Mouse (Mus musculus): ENCODE results near the gene Ksr1. TPM values are rescaled to one million over a fixed set of nuclear protein-coding genes. Genes with fewer than 3 reads are reported as not detected.
"Not testable (repeated sequence)": the region's sequence is repeated elsewhere in the genome, so short reads cannot be mapped to it uniquely, and the experiment has no call there.

Ksr1 gene
- total and polyA plus RNA-seq, 3 experiments = 5.1 to 7.0 (median 6.7) TPM

DNA sequence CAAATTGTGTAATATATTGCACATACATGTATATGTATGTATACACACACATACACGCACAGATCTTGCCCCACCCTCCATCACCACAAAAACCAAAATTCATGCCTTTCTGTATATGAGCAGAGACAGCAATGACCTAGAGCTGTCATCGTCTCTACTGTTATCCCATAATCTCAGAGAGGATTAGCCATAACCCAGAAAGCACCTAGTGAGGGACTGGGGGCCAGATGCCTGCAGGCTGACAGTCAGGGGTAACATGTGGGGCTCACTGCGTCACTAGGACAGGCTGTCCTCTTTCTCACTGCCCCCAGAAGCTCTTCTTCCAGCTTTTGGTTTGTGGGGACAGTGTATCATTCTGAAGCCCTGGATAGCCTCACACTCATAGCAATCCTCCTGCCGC is 144.3 kb downstream of the Ksr1 start:
- TF ChIP-seq POLR2A (IDR thresholded peaks at IDR 0.05; ENCODE audit: insufficient read depth, low read depth, low read length) = no peak
- no peak for TF ChIP-seq CTCF (IDR thresholded peaks at IDR 0.05)
- no peak for TF ChIP-seq EP300 (IDR thresholded peaks at IDR 0.05; ENCODE audit: insufficient read depth, low read depth, low read length)
- DNase-seq = peak in 1 of 2 experiments; percentile 11
- WGBS = 97% methylated on average over 4 of the region's 4 CpGs
- no peaks in the 10 kb centered on the region for H3K36me3 ChIP-seq (ENCODE audit: control insufficient read depth, insufficient read depth, low read length)
- no peaks in the 10 kb centered on the region for H3K27me3 ChIP-seq (ENCODE audit: control insufficient read depth, insufficient read depth, low read length)
- intact Hi-C loops (cut with DNase I) = loop anchor here (1.0 to 5.0 kb wide), 2 partner anchors 17 to 35 kb away; no protein-coding TSS in a partner anchor
- no peak overlapping the region for H3K4me3 ChIP-seq
- peak overlapping the region; percentile 78 for H3K27ac ChIP-seq
- H3K79me2 ChIP-seq (replicated peaks; ENCODE audit: control insufficient read depth, insufficient read depth, low read length) = no peaks in the 10 kb centered on the region
- peaks cover 8% of the 10 kb centered on the region for H3K4me1 ChIP-seq (ENCODE audit: control insufficient read depth, insufficient read depth, low read length)
- no peak overlapping the region for H3K9ac ChIP-seq (ENCODE audit: low read depth, low read length)

DNA sequence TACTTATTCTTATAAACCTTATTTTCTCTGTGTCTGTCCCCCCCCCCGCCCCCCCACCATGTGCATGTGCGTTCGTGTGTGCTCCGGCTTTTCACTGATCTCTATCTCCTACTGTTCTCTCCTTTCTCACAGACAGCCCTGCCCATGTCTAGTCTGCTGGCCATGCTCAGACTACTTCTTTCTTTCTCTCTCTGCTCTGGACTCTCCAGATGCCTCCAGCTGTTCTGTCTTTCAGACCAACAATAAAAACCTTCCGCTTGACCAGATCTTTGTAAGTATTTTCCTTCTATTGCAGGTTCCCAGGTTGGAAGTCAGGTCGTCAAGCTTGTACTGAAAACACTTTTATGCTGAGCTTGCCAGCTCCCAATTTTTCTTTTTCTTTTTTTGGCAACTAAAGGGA is 147.1 kb downstream of the Ksr1 start:
- intact Hi-C loops (cut with DNase I) = no loop called here
- Histone ChIP-seq H3K9ac (ENCODE audit: low read depth, low read length) (no peak overlapping the region), H3K27me3 (ENCODE audit: control insufficient read depth, insufficient read depth, low read length) (no peaks in the 10 kb centered on the region), H3K79me2 (replicated peaks; ENCODE audit: control insufficient read depth, insufficient read depth, low read length) (no peaks in the 10 kb centered on the region), H3K4me3 (no peak overlapping the region), H3K36me3 (ENCODE audit: control insufficient read depth, insufficient read depth, low read length) (no peaks in the 10 kb centered on the region), H3K27ac (no peak overlapping the region), H3K4me1 (ENCODE audit: control insufficient read depth, insufficient read depth, low read length) (peaks cover 6% of the 10 kb centered on the region)
- no peak for TF ChIP-seq EP300 (IDR thresholded peaks at IDR 0.05; ENCODE audit: insufficient read depth, low read depth, low read length)
- TF ChIP-seq CTCF (IDR thresholded peaks at IDR 0.05) = no peak
- no peak for TF ChIP-seq POLR2A (IDR thresholded peaks at IDR 0.05; ENCODE audit: insufficient read depth, low read depth, low read length)
- peak in 1 of 2 experiments; percentile 15 for DNase-seq
- WGBS = 58% methylated on average over 6 of the region's 6 CpGs

DNA sequence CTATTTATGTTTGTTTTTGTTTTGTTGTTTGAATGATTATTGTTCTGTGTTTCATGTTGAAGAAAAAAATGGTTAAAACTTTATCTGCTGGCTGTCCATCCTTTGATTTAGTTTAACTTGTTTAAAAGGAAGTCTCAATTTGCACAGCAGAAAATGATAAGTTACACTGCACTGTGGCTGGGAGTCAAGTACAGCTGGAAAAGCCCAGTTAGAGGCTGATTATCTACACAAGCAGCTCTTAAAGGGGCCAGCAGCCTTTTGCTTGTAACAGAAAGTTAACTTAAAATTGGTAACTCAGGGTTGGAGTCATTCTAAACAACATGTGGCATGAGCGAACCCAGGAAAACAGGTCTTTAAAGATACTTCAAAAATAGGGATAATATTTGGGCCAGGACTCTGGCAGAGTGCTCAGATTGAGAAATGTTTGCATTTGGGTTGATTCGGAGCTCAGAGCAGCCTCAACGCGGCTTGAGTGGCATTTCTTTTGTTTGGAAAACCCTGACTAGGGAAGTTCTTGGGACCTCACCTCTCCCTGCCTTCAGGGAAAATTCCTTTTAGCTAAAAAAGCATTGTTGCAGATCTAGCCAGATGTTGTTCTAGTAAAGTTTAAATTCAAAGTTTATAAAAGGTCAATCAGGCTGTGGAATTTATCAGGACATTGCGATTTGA is 155.2 kb downstream of the Ksr1 start:
- H3K27me3 ChIP-seq (ENCODE audit: control insufficient read depth, insufficient read depth, low read length); H3K27ac ChIP-seq; H3K79me2 ChIP-seq (replicated peaks; ENCODE audit: control insufficient read depth, insufficient read depth, low read length); DNase-seq; intact Hi-C loops (cut with DNase I); H3K4me1 ChIP-seq (ENCODE audit: control insufficient read depth, insufficient read depth, low read length); H3K4me3 ChIP-seq; H3K36me3 ChIP-seq (ENCODE audit: control insufficient read depth, insufficient read depth, low read length); H3K9ac ChIP-seq (ENCODE audit: low read depth, low read length): not testable (repeated sequence)
- WGBS = 79% methylated on average over 5 of the region's 5 CpGs

GRCm38 (mm10) chr11:78990096-78990495 is 156.1 kb downstream of the Ksr1 start:
- Histone ChIP-seq H3K36me3 (ENCODE audit: control insufficient read depth, insufficient read depth, low read length) (no peaks in the 10 kb centered on the region), H3K79me2 (replicated peaks; ENCODE audit: control insufficient read depth, insufficient read depth, low read length) (no peaks in the 10 kb centered on the region), H3K4me1 (ENCODE audit: control insufficient read depth, insufficient read depth, low read length) (peaks cover 2% of the 10 kb centered on the region; the same call in 1 of the 2 replicates), H3K27me3 (ENCODE audit: control insufficient read depth, insufficient read depth, low read length) (no peaks in the 10 kb centered on the region), H3K27ac (no peak overlapping the region), H3K4me3 (no peak overlapping the region), H3K9ac (ENCODE audit: low read depth, low read length) (no peak overlapping the region)
- intact Hi-C loops (cut with DNase I) = no loop called here
- peak in 1 of 2 experiments; percentile 9 for DNase-seq
- 91% methylated on average over 9 of the region's 9 CpGs for WGBS
- TF ChIP-seq EP300 (IDR thresholded peaks at IDR 0.05; ENCODE audit: insufficient read depth, low read depth, low read length) (no peak), CTCF (IDR thresholded peaks at IDR 0.05) (no peak), POLR2A (IDR thresholded peaks at IDR 0.05; ENCODE audit: insufficient read depth, low read depth, low read length) (no peak)

- intact Hi-C loops (cut with DNase I); H3K79me2 ChIP-seq (replicated peaks; ENCODE audit: control insufficient read depth, insufficient read depth, low read length); H3K27me3 ChIP-seq (ENCODE audit: control insufficient read depth, insufficient read depth, low read length); H3K27ac ChIP-seq; H3K9ac ChIP-seq (ENCODE audit: low read depth, low read length); H3K36me3 ChIP-seq (ENCODE audit: control insufficient read depth, insufficient read depth, low read length); H3K4me1 ChIP-seq (ENCODE audit: control insufficient read depth, insufficient read depth, low read length); H3K4me3 ChIP-seq: not testable (repeated sequence)
- DNase-seq = peak in 1 of 2 experiments; percentile 6
- WGBS = 92% methylated on average over 11 of the region's 11 CpGs
Observed at GRCm38 (mm10) chr11:78989206-78989605, 157.0 kb downstream of the Ksr1 start.

DNA sequence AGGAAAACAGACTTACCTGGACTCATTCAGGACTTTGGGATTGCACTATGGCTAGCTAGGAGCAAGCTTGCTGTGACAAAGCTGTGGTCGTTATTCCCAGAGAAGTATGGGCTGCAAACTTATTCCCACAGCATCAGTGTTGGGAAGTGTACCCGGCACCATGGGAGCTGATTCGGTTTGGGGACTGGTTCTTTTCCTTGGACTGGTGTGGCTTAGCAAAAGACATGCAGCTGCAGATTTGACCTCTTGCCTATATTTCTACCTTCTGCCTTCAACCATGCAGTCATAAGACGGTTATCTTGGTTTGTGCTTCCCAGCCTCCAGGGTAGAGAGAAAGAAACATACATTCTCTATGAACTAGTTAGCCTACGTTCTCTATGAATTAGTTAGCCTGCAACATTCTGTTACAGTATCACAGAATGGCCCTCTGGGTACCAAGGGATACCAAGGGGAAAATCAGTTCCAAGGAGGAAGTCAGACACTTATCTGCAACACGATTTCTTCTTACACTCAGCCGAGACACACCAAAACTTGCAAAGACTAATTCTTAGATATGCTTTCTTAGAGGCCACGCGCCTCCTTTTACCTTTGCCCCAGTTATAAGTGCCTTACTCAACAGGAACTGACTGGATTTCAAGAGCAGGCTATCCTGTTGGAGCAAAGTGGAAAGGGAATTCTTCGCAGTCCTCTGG is 159.8 kb downstream of the Ksr1 start:
- intact Hi-C loops (cut with DNase I) = no loop called here
- H3K9ac ChIP-seq (ENCODE audit: low read depth, low read length) = no peak overlapping the region
- no peak for TF ChIP-seq CTCF (IDR thresholded peaks at IDR 0.05)
- no peak for TF ChIP-seq POLR2A (IDR thresholded peaks at IDR 0.05; ENCODE audit: insufficient read depth, low read depth, low read length)
- TF ChIP-seq EP300 (IDR thresholded peaks at IDR 0.05; ENCODE audit: insufficient read depth, low read depth, low read length) = no peak
- H3K36me3 ChIP-seq (ENCODE audit: control insufficient read depth, insufficient read depth, low read length) = no peaks in the 10 kb centered on the region; the same call in 1 of the 2 replicates
- no peak overlapping the region for H3K4me3 ChIP-seq
- no peak overlapping the region for H3K27ac ChIP-seq
- 80% methylated on average over 10 of the region's 10 CpGs for WGBS
- DNase-seq = peak in 1 of 2 experiments; percentile 10
- peaks cover 2% of the 10 kb centered on the region; the same call in 1 of the 2 replicates for H3K79me2 ChIP-seq (replicated peaks; ENCODE audit: control insufficient read depth, insufficient read depth, low read length)
- H3K4me1 ChIP-seq (ENCODE audit: control insufficient read depth, insufficient read depth, low read length) = peaks cover 14% of the 10 kb centered on the region
- no peaks in the 10 kb centered on the region for H3K27me3 ChIP-seq (ENCODE audit: control insufficient read depth, insufficient read depth, low read length)

Measured in heart, adult 2 months (tissue).